Mouse (Mus musculus) limb, embryonic 13.5 days (tissue): ENCODE results near the gene Lzic. TPM values are rescaled to one million over a fixed set of nuclear protein-coding genes. Genes with fewer than 3 reads are reported as not detected.

ENCODE experiments used
- ATAC-seq: fragments of 200-750 bp; cut with Nextera tagmentation; 2 replicates; pipeline ENCODE4 v1.8.0; 2017; ENCODE audit warnings: low read depth, moderate number of reproducible peaks, moderate TSS enrichment; ENCODE audit not compliant: low FRiP score
- H3K27ac ChIP-seq: fragments of 300-500 bp; sonication (generic); 2 replicates; pipeline ENCODE4 v1.5.1; 2015; ENCODE audit warnings: inconsistent platforms, mild to moderate bottlenecking, moderate library complexity
- H3K27me3 ChIP-seq: fragments of 300-500 bp; sonication (generic); 2 replicates; pipeline ENCODE4 v1.6.1; 2015; ENCODE audit warnings: mild to moderate bottlenecking, inconsistent platforms
- H3K36me3 ChIP-seq: fragments of 300-500 bp; sonication (generic); 2 replicates; pipeline ENCODE4 v1.6.1; 2015; ENCODE audit warnings: inconsistent platforms, mild to moderate bottlenecking, moderate library complexity
- H3K4me1 ChIP-seq: fragments of 300-500 bp; sonication (generic); 2 replicates; pipeline ENCODE4 v1.6.1; 2015; ENCODE audit warnings: inconsistent platforms
- H3K4me2 ChIP-seq: fragments of 300-500 bp; sonication (generic); replicated peaks from 2 replicates; pipeline ENCODE4 v1.6.1; 2015; ENCODE audit warnings: inconsistent platforms, mild to moderate bottlenecking, moderate library complexity
- H3K4me3 ChIP-seq: fragments of 300-500 bp; sonication (generic); 2 replicates; pipeline ENCODE4 v1.5.1; 2015; ENCODE audit warnings: moderate library complexity, mild to moderate bottlenecking, inconsistent platforms
- H3K9ac ChIP-seq: fragments of 300-500 bp; sonication (generic); 2 replicates; pipeline ENCODE4 v1.6.1; 2015; ENCODE audit warnings: mild to moderate bottlenecking, inconsistent platforms
- H3K9me3 ChIP-seq: fragments of 300-500 bp; sonication (generic); 2 replicates; pipeline ENCODE4 v1.6.1; 2016; ENCODE audit warnings: inconsistent platforms
- WGBS: fragments of 180-500 bp; shearing (Covaris S2); methylation state at CpG from one replicate; pipeline ENCODE4 v1.1.7; 2015; 5-methylcytosine and 5-hydroxymethylcytosine counted together
- polyA plus RNA-seq: library from polyadenylated mRNA; unstranded; fragments of >200 nt; fragmentation: Nextera tagmentation; extraction: Ambion mirVana; gene quantifications from 2 replicates; pipeline ENCODE4 v1.2.1, GENCODE M21; 2015

Lzic gene
- polyA plus RNA-seq, 1 experiment from 2014 or later: 55.8 TPM

- H3K4me3 ChIP-seq: no peak overlapping the region
- no peak for ATAC-seq
- 89% methylated on average over 5 of the region's 5 CpGs for WGBS
Observed at GRCm38 (mm10) chr4:149515706-149516105, 30.7 kb downstream of the Lzic start.

GRCm38 (mm10) chr4:149517868-149518340, 32.9 kb downstream of the Lzic start, which contains the start of gene Ctnnbip1:
Gene Ctnnbip1 (plus strand): TSS chr4:149518236.
- Histone ChIP-seq H3K4me2 (peak within 1 kb of the TSS; percentile 95), H3K36me3 (no peaks in the 10 kb centered on the region), H3K9ac (peak within 1 kb of the TSS; percentile 94), H3K27me3 (no peaks in the 10 kb centered on the region), H3K27ac (peak within 1 kb of the TSS; percentile 79), H3K4me1 (peaks cover 35% of the 10 kb centered on the region), H3K4me3 (peak within 1 kb of the TSS; percentile 94), H3K9me3 (no peaks in the 10 kb centered on the region)
- under 1% methylated on average over 44 of the region's 46 CpGs for WGBS
- ATAC-seq: peak; percentile 98

More at GRCm38 (mm10) chr4:149515706-149516105, 30.7 kb downstream of the Lzic start:
- H3K4me2 ChIP-seq: no peak overlapping the region
- H3K4me1 ChIP-seq: peaks cover 20% of the 10 kb centered on the region
- no peak overlapping the region for H3K9ac ChIP-seq
- H3K36me3 ChIP-seq: no peaks in the 10 kb centered on the region
- H3K27ac ChIP-seq: no peak overlapping the region
- no peaks in the 10 kb centered on the region for H3K9me3 ChIP-seq
- H3K27me3 ChIP-seq: no peaks in the 10 kb centered on the region

GRCm38 (mm10) chr4:149518351-149519220, 33.6 kb downstream of the Lzic start:
- Histone ChIP-seq H3K27me3 (no peaks in the 10 kb centered on the region), H3K9me3 (no peaks in the 10 kb centered on the region), H3K4me3 (peak overlapping the region; percentile 94), H3K4me2 (peak overlapping the region; percentile 95), H3K27ac (peak overlapping the region; percentile 79), H3K4me1 (peaks cover 38% of the 10 kb centered on the region), H3K9ac (peak overlapping the region; percentile 94), H3K36me3 (no peaks in the 10 kb centered on the region)
- 2% methylated on average over 50 of the region's 52 CpGs for WGBS
- ATAC-seq: peak; percentile 9; the same call in 1 of the 2 replicates

- peaks cover 54% of the 10 kb centered on the region for H3K4me1 ChIP-seq
- H3K9ac ChIP-seq: no peak overlapping the region
- H3K4me3 ChIP-seq: no peak overlapping the region
- H3K9me3 ChIP-seq: no peaks in the 10 kb centered on the region
- no peaks in the 10 kb centered on the region for H3K27me3 ChIP-seq
- ATAC-seq: no peak
- H3K36me3 ChIP-seq: peaks cover 7% of the 10 kb centered on the region; the same call in 1 of the 2 replicates
- no peak overlapping the region for H3K27ac ChIP-seq
- 69% methylated on average over 10 of the region's 10 CpGs for WGBS
- H3K4me2 ChIP-seq: no peak overlapping the region
Observed at GRCm38 (mm10) chr4:149521258-149521657, 36.2 kb downstream of the Lzic start.

GRCm38 (mm10) chr4:149523961-149524360, 38.9 kb downstream of the Lzic start:
- Histone ChIP-seq H3K4me3 (no peak overlapping the region), H3K27ac (no peak overlapping the region), H3K9ac (no peak overlapping the region), H3K9me3 (no peaks in the 10 kb centered on the region), H3K4me1 (peaks cover 66% of the 10 kb centered on the region), H3K4me2 (no peak overlapping the region), H3K36me3 (peaks cover 7% of the 10 kb centered on the region; the same call in 1 of the 2 replicates), H3K27me3 (no peaks in the 10 kb centered on the region)
- WGBS: 72% methylated on average over 6 of the region's 6 CpGs
- ATAC-seq: no peak

GRCm38 (mm10) chr4:149525170-149525569, 40.1 kb downstream of the Lzic start:
- Histone ChIP-seq H3K27ac (no peak overlapping the region; the same call in 1 of the 2 replicates), H3K9ac (no peak overlapping the region), H3K4me2 (no peak overlapping the region), H3K36me3 (peaks cover 7% of the 10 kb centered on the region; the same call in 1 of the 2 replicates), H3K4me3 (no peak overlapping the region), H3K27me3 (no peaks in the 10 kb centered on the region), H3K4me1 (peaks cover 63% of the 10 kb centered on the region), H3K9me3 (no peaks in the 10 kb centered on the region)
- WGBS: 83% methylated on average over 4 of the region's 4 CpGs
- ATAC-seq: no peak

GRCm38 (mm10) chr4:149525811-149526210, 40.8 kb downstream of the Lzic start:
- Histone ChIP-seq H3K27ac (peak overlapping the region; percentile 40; the same call in 1 of the 2 replicates), H3K4me1 (peaks cover 56% of the 10 kb centered on the region), H3K27me3 (no peaks in the 10 kb centered on the region), H3K4me2 (peak overlapping the region; percentile 42), H3K4me3 (no peak overlapping the region), H3K9ac (peak overlapping the region; percentile 31), H3K9me3 (no peaks in the 10 kb centered on the region), H3K36me3 (peaks cover 7% of the 10 kb centered on the region; the same call in 1 of the 2 replicates)
- no peak for ATAC-seq
- 70% methylated on average over 6 of the region's 6 CpGs for WGBS

- Histone ChIP-seq H3K27ac (peak overlapping the region; percentile 40; the same call in 1 of the 2 replicates), H3K4me1 (peaks cover 51% of the 10 kb centered on the region), H3K4me2 (peak overlapping the region; percentile 42), H3K27me3 (no peaks in the 10 kb centered on the region), H3K36me3 (peaks cover 7% of the 10 kb centered on the region; the same call in 1 of the 2 replicates), H3K9me3 (no peaks in the 10 kb centered on the region), H3K9ac (peak overlapping the region; percentile 31; the same call in 1 of the 2 replicates), H3K4me3 (no peak overlapping the region)
- peak; percentile 65 for ATAC-seq
- 18% methylated on average over 7 of the region's 7 CpGs for WGBS
Observed at GRCm38 (mm10) chr4:149526330-149526729, 41.3 kb downstream of the Lzic start.

- H3K27ac ChIP-seq: no peak overlapping the region; the same call in 1 of the 2 replicates
- no peaks in the 10 kb centered on the region for H3K9me3 ChIP-seq
- no peak overlapping the region for H3K4me2 ChIP-seq
- no peaks in the 10 kb centered on the region for H3K27me3 ChIP-seq
- ATAC-seq: no peak
- no peak overlapping the region for H3K4me3 ChIP-seq
- H3K36me3 ChIP-seq: peaks cover 16% of the 10 kb centered on the region
- H3K9ac ChIP-seq: no peak overlapping the region
- WGBS: 73% methylated on average over 15 of the region's 15 CpGs
- peaks cover 43% of the 10 kb centered on the region for H3K4me1 ChIP-seq
Observed at GRCm38 (mm10) chr4:149527621-149528354, 42.8 kb downstream of the Lzic start.

GRCm38 (mm10) chr4:149529691-149530090, 44.7 kb downstream of the Lzic start:
- peaks cover 23% of the 10 kb centered on the region for H3K36me3 ChIP-seq
- no peak overlapping the region; the same call in 1 of the 2 replicates for H3K27ac ChIP-seq
- no peaks in the 10 kb centered on the region for H3K9me3 ChIP-seq
- WGBS: 64% methylated on average over 6 of the region's 6 CpGs
- no peak overlapping the region for H3K4me3 ChIP-seq
- H3K4me1 ChIP-seq: peaks cover 38% of the 10 kb centered on the region
- no peak overlapping the region for H3K9ac ChIP-seq
- H3K27me3 ChIP-seq: no peaks in the 10 kb centered on the region
- H3K4me2 ChIP-seq: no peak overlapping the region
- ATAC-seq: no peak

GRCm38 (mm10) chr4:149539441-149539840, 54.4 kb downstream of the Lzic start:
- Histone ChIP-seq H3K4me2 (no peak overlapping the region), H3K4me1 (no peaks in the 10 kb centered on the region), H3K27me3 (no peaks in the 10 kb centered on the region), H3K9ac (no peak overlapping the region; the same call in 1 of the 2 replicates), H3K27ac (no peak overlapping the region), H3K9me3 (no peaks in the 10 kb centered on the region), H3K36me3 (no peaks in the 10 kb centered on the region), H3K4me3 (no peak overlapping the region)
- no peak for ATAC-seq
- WGBS: 71% methylated on average over 8 of the region's 8 CpGs

GRCm38 (mm10) chr4:149541935-149542334, 56.9 kb downstream of the Lzic start:
- Histone ChIP-seq H3K4me3 (no peak overlapping the region), H3K4me1 (no peaks in the 10 kb centered on the region), H3K27me3 (no peaks in the 10 kb centered on the region), H3K36me3 (peaks cover 22% of the 10 kb centered on the region), H3K9me3 (no peaks in the 10 kb centered on the region), H3K4me2 (no peak overlapping the region), H3K27ac (no peak overlapping the region), H3K9ac (no peak overlapping the region)
- no peak for ATAC-seq
- WGBS: 60% methylated on average over 5 of the region's 5 CpGs
